Mouse (Mus musculus): Measurements from ENCODE around the gene Cavin3. TPM values are rescaled to one million over a fixed set of nuclear protein-coding genes. Genes with fewer than 3 reads are reported as not detected.
A peak's percentile ranks its signal among the peaks of the same experiment; 100 is the strongest.

Gene Cavin3
- 79.9 and 80.1 TPM in 2 replicates for polyA plus RNA-seq (2015; fragmentation: Nextera tagmentation; extraction: Ambion mirVana)

GRCm38 (mm10) chr7:105481505-105482411, at the start of gene Cavin3:
Cavin3 (minus strand) TSS chr7:105482300.
- WGBS, result 4% methylated on average over 59 of the region's 63 CpGs
- peak within 1 kb of the TSS; percentile 49 for H3K4me3 ChIP-seq (ENCODE audit: low read depth, low read length)

GRCm38 (mm10) chr7:105528094-105528493, 46.0 kb upstream of the Cavin3 start:
- H3K9ac ChIP-seq (ENCODE audit: low read depth, low read length), result no peak overlapping the region
- WGBS, result 68% methylated on average over 4 of the region's 4 CpGs
- no peaks in the 10 kb centered on the region for H3K36me3 ChIP-seq (ENCODE audit: control insufficient read depth, insufficient read depth)
- H3K4me1 ChIP-seq (replicated peaks; ENCODE audit: control insufficient read depth, insufficient read depth, low read length), result no peaks in the 10 kb centered on the region
- H3K27me3 ChIP-seq (replicated peaks; ENCODE audit: control insufficient read depth, insufficient read depth, low read length), result no peaks in the 10 kb centered on the region
- ATAC-seq, result no peak
- no peak overlapping the region for H3K4me2 ChIP-seq (replicated peaks; ENCODE audit: low read depth)
- H3K9me3 ChIP-seq (ENCODE audit: control insufficient read depth), result no peaks in the 10 kb centered on the region
- no peak overlapping the region for H3K4me3 ChIP-seq (ENCODE audit: low read depth, low read length)
- H3K27ac ChIP-seq (ENCODE audit: low read depth, low read length), result no peak overlapping the region
- TF ChIP-seq CTCF (IDR thresholded peaks at IDR 0.05; ENCODE audit: low read depth), result no peak

More at GRCm38 (mm10) chr7:105481505-105482411, at the start of gene Cavin3:
- peak within 1 kb of the TSS; percentile 65 for H3K9ac ChIP-seq (ENCODE audit: low read depth, low read length)
- peak within 1 kb of the TSS; percentile 82 for H3K27ac ChIP-seq (ENCODE audit: low read depth, low read length)
- H3K27me3 ChIP-seq (replicated peaks; ENCODE audit: control insufficient read depth, insufficient read depth, low read length), result no peaks in the 10 kb centered on the region; the same call in 1 of the 2 replicates
- peak; percentile 79 for ATAC-seq
- peak within 1 kb of the TSS; percentile 79 for H3K4me2 ChIP-seq (replicated peaks; ENCODE audit: low read depth)
- TF ChIP-seq CTCF (IDR thresholded peaks at IDR 0.05; ENCODE audit: low read depth), result no peak
- 0 out of 2 replicates have a peak, but pooled peaks cover 4% of the 10 kb centered on the region for H3K4me1 ChIP-seq (replicated peaks; ENCODE audit: control insufficient read depth, insufficient read depth, low read length)
- H3K36me3 ChIP-seq (ENCODE audit: control insufficient read depth, insufficient read depth), result no peaks in the 10 kb centered on the region
- no peaks in the 10 kb centered on the region for H3K9me3 ChIP-seq (ENCODE audit: control insufficient read depth)

GRCm38 (mm10) chr7:105527306-105527937, 45.3 kb upstream of the Cavin3 start:
- Histone ChIP-seq H3K9ac (ENCODE audit: low read depth, low read length) (no peak overlapping the region), H3K4me2 (replicated peaks; ENCODE audit: low read depth) (no peak overlapping the region), H3K27ac (ENCODE audit: low read depth, low read length) (no peak overlapping the region), H3K36me3 (ENCODE audit: control insufficient read depth, insufficient read depth) (no peaks in the 10 kb centered on the region), H3K27me3 (replicated peaks; ENCODE audit: control insufficient read depth, insufficient read depth, low read length) (no peaks in the 10 kb centered on the region), H3K9me3 (ENCODE audit: control insufficient read depth) (no peaks in the 10 kb centered on the region), H3K4me3 (ENCODE audit: low read depth, low read length) (no peak overlapping the region), H3K4me1 (replicated peaks; ENCODE audit: control insufficient read depth, insufficient read depth, low read length) (no peaks in the 10 kb centered on the region)
- ATAC-seq, result 0 out of 2 replicates have a peak, but pooled peaks have one; percentile 36
- 57% methylated on average over 1 of the region's 1 CpGs for WGBS
- peak; percentile 82 for TF ChIP-seq CTCF (IDR thresholded peaks at IDR 0.05; ENCODE audit: low read depth)

- no peak overlapping the region for H3K9ac ChIP-seq (ENCODE audit: low read depth, low read length)
- no peaks in the 10 kb centered on the region for H3K9me3 ChIP-seq (ENCODE audit: control insufficient read depth)
- no peak overlapping the region for H3K27ac ChIP-seq (ENCODE audit: low read depth, low read length)
- no peaks in the 10 kb centered on the region for H3K36me3 ChIP-seq (ENCODE audit: control insufficient read depth, insufficient read depth)
- ATAC-seq, result 0 out of 2 replicates have a peak, but pooled peaks have one; percentile 25
- H3K4me1 ChIP-seq (replicated peaks; ENCODE audit: control insufficient read depth, insufficient read depth, low read length), result no peaks in the 10 kb centered on the region
- H3K27me3 ChIP-seq (replicated peaks; ENCODE audit: control insufficient read depth, insufficient read depth, low read length), result no peaks in the 10 kb centered on the region
- no peak for TF ChIP-seq CTCF (IDR thresholded peaks at IDR 0.05; ENCODE audit: low read depth)
- WGBS, result 77% methylated on average over 2 of the region's 2 CpGs
- H3K4me2 ChIP-seq (replicated peaks; ENCODE audit: low read depth), result no peak overlapping the region
- H3K4me3 ChIP-seq (ENCODE audit: low read depth, low read length), result no peak overlapping the region
Measured at GRCm38 (mm10) chr7:105524222-105524621, 42.1 kb upstream of the Cavin3 start.

- H3K4me1 ChIP-seq (replicated peaks; ENCODE audit: control insufficient read depth, insufficient read depth, low read length), result no peaks in the 10 kb centered on the region
- WGBS, result 35% methylated on average over 6 of the region's 6 CpGs
- no peak overlapping the region for H3K9ac ChIP-seq (ENCODE audit: low read depth, low read length)
- H3K36me3 ChIP-seq (ENCODE audit: control insufficient read depth, insufficient read depth), result no peaks in the 10 kb centered on the region
- H3K4me2 ChIP-seq (replicated peaks; ENCODE audit: low read depth), result no peak overlapping the region
- H3K27me3 ChIP-seq (replicated peaks; ENCODE audit: control insufficient read depth, insufficient read depth, low read length), result no peaks in the 10 kb centered on the region
- ATAC-seq, result no peak
- no peak for TF ChIP-seq CTCF (IDR thresholded peaks at IDR 0.05; ENCODE audit: low read depth)
- no peak overlapping the region for H3K27ac ChIP-seq (ENCODE audit: low read depth, low read length)
- H3K4me3 ChIP-seq (ENCODE audit: low read depth, low read length), result no peak overlapping the region
- no peaks in the 10 kb centered on the region for H3K9me3 ChIP-seq (ENCODE audit: control insufficient read depth)
Measured at GRCm38 (mm10) chr7:105520201-105520600, 38.1 kb upstream of the Cavin3 start.

- no peak overlapping the region for H3K9ac ChIP-seq (ENCODE audit: low read depth, low read length)
- no peak for TF ChIP-seq CTCF (IDR thresholded peaks at IDR 0.05; ENCODE audit: low read depth)
- 81% methylated on average over 2 of the region's 2 CpGs for WGBS
Measured at GRCm38 (mm10) chr7:105519771-105520170, 37.7 kb upstream of the Cavin3 start.

More at GRCm38 (mm10) chr7:105519771-105520170, 37.7 kb upstream of the Cavin3 start:
- no peaks in the 10 kb centered on the region for H3K36me3 ChIP-seq (ENCODE audit: control insufficient read depth, insufficient read depth)
- no peak overlapping the region for H3K27ac ChIP-seq (ENCODE audit: low read depth, low read length)
- H3K4me1 ChIP-seq (replicated peaks; ENCODE audit: control insufficient read depth, insufficient read depth, low read length), result no peaks in the 10 kb centered on the region
- H3K9me3 ChIP-seq (ENCODE audit: control insufficient read depth), result no peaks in the 10 kb centered on the region
- no peaks in the 10 kb centered on the region for H3K27me3 ChIP-seq (replicated peaks; ENCODE audit: control insufficient read depth, insufficient read depth, low read length)
- H3K4me3 ChIP-seq (ENCODE audit: low read depth, low read length), result no peak overlapping the region
- no peak for ATAC-seq
- H3K4me2 ChIP-seq (replicated peaks; ENCODE audit: low read depth), result no peak overlapping the region

Data from intestine, postnatal 0 days (tissue).